Mouse (Mus musculus): ENCODE data around the gene Adgrb3.

GRCm38 (mm10) chr1:25827436-25827835 lies 2.1 kb downstream of the Adgrb3 start:
- TF ChIP-seq CTCF (IDR thresholded peaks at IDR 0.05; ENCODE audit: borderline replicate concordance, extremely low read depth, insufficient read depth, insufficient read length) (no peak), POLR2A (IDR thresholded peaks at IDR 0.05; ENCODE audit: borderline replicate concordance, extremely low read depth, insufficient read depth, insufficient read length, poor library complexity, severe bottlenecking) (no peak)

Measured in brain, embryonic 14.5 days (tissue).